Comparison of ENCODE assay signal across 26 mouse cellular contexts in the genomic region with DNA sequence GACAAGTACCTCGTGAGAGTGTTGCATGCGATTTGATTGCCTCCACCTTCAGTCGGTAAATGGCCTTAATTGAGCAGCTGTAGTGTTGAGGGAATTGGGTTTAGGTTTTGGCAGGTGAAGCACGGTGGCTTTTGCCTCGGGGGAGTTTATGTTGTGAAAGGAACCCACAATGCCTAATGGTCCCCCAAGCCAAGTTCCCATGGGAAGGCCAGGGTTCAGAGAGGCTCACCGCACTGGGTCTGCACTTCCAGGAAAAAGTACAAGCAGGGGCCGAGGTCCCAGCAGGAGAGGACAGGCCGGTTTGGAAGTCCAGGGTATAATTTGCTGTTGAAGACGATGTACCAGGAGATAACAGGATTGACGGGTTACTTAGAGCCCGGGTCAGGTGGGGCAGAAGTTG.
DNase-seq lines count a peak whose midpoint lies in the region; ATAC-seq lines count a peak whose summit lies in the region.
"Had no signal": no experiment of that assay in that cellular context is flagged by ENCODE, and none has a peak within 500 bp of the region (broad histone marks: within the 10 kb centered on the region; RNA-seq: fewer than 3 reads in every experiment).

No protein-coding gene starts in this region.

- ATAC-seq in liver, embryonic 12.5 days: no peak
- no peak for ATAC-seq in liver, embryonic 13.5 days (ENCODE audit: low read depth)
- ATAC-seq: activated CD4-positive, CD25-positive, alpha-beta regulatory T cell, adult 4 months; CD4-positive, CD25-positive, alpha-beta regulatory T cell, adult 4 months; forebrain, embryonic 13.5 days; hindbrain, postnatal 0 days; lung, postnatal 0 days; midbrain, embryonic 13.5 days had no signal

- peak; percentile 88 for DNase-seq in heart, adult 11 months
- no peak for DNase-seq in heart, postnatal 14 days
- DNase-seq in liver: no peak
- DNase-seq in liver, embryonic 13.5 days: no peak
- DNase-seq in frontal cortex, postnatal 10 days (ENCODE audit: low spot score in 2 of 2): no peak
- no peak for DNase-seq in thymus, postnatal 14 days
- DNase-seq: adrenal gland, adult 8-10 months; cerebellum, adult 11-12 months; cerebellum, adult 9-11 months; embryo, embryonic 11 days; heart, postnatal 36 days; kidney, postnatal 25 days; lung, postnatal 4 days; thymus, postnatal 25 days had no signal

- no peaks in the 10 kb centered on the region for H3K9me3 ChIP-seq in liver, embryonic 12.5 days (replicated peaks)
- no peaks in the 10 kb centered on the region for H3K9me3 ChIP-seq in liver, embryonic 13.5 days (replicated peaks)
- H3K9me3 ChIP-seq: embryonic facial prominence, embryonic 13.5 days; forebrain, embryonic 13.5 days; heart, embryonic 15.5 days; hindbrain, embryonic 12.5 days; kidney, embryonic 15.5 days; limb, embryonic 13.5 days; midbrain, embryonic 13.5 days had no signal

- H3K9ac ChIP-seq in liver, embryonic 12.5 days: no peak overlapping the region
- no peak overlapping the region for H3K9ac ChIP-seq in liver, embryonic 13.5 days
- H3K9ac ChIP-seq: embryonic facial prominence, embryonic 13.5 days; forebrain, embryonic 13.5 days; heart, embryonic 15.5 days; hindbrain, embryonic 12.5 days; kidney, embryonic 15.5 days; limb, embryonic 13.5 days; midbrain, embryonic 13.5 days had no signal

- H3K4me3 ChIP-seq in liver, embryonic 12.5 days: no peak overlapping the region
- H3K4me3 ChIP-seq in liver, embryonic 13.5 days (replicated peaks): no peak overlapping the region
- H3K4me3 ChIP-seq: embryonic facial prominence, embryonic 13.5 days; forebrain, embryonic 13.5 days; heart, embryonic 15.5 days; hindbrain, embryonic 12.5 days; kidney, embryonic 15.5 days; limb, embryonic 13.5 days; midbrain, embryonic 13.5 days had no signal

- 0 out of 2 replicates have a peak overlapping the region, but pooled peaks have one; percentile 18 for H3K27ac ChIP-seq in liver, embryonic 12.5 days
- peak overlapping the region; percentile 29; the same call in 1 of the 2 replicates for H3K27ac ChIP-seq in liver, embryonic 13.5 days
- H3K27ac ChIP-seq: embryonic facial prominence, embryonic 13.5 days; forebrain, embryonic 13.5 days; hindbrain, embryonic 12.5 days; hindbrain, postnatal 0 days; midbrain, embryonic 13.5 days had no signal

- H3K4me2 ChIP-seq in liver, embryonic 12.5 days: no peak overlapping the region
- H3K4me2 ChIP-seq in liver, embryonic 13.5 days: no peak overlapping the region
- H3K4me2 ChIP-seq: embryonic facial prominence, embryonic 13.5 days; forebrain, embryonic 13.5 days; heart, embryonic 15.5 days; hindbrain, embryonic 12.5 days; kidney, embryonic 15.5 days; limb, embryonic 13.5 days; midbrain, embryonic 13.5 days had no signal

- 74% methylated on average over 11 of the region's 11 CpGs for WGBS in liver, embryonic 12.5 days (ENCODE audit: insufficient replicate concordance)
- 75% methylated on average over 11 of the region's 11 CpGs for WGBS in liver, embryonic 13.5 days (ENCODE audit: insufficient replicate concordance)

- peaks cover 84% of the 10 kb centered on the region for H3K4me1 ChIP-seq in liver, embryonic 12.5 days
- H3K4me1 ChIP-seq in liver, embryonic 13.5 days (replicated peaks): peaks cover 90% of the 10 kb centered on the region
- H3K4me1 ChIP-seq: forebrain, embryonic 13.5 days; hindbrain, embryonic 12.5 days had no signal

- H3K27me3 ChIP-seq in liver, embryonic 12.5 days (replicated peaks): no peaks in the 10 kb centered on the region
- no peaks in the 10 kb centered on the region for H3K27me3 ChIP-seq in liver, embryonic 13.5 days
- H3K27me3 ChIP-seq: embryonic facial prominence, embryonic 13.5 days; forebrain, embryonic 13.5 days; heart, embryonic 15.5 days; hindbrain, embryonic 12.5 days; kidney, embryonic 15.5 days; limb, embryonic 13.5 days; midbrain, embryonic 13.5 days had no signal

- H3K36me3 ChIP-seq in liver, embryonic 12.5 days: no peaks in the 10 kb centered on the region
- H3K36me3 ChIP-seq in liver, embryonic 13.5 days: no peaks in the 10 kb centered on the region
- H3K36me3 ChIP-seq: embryonic facial prominence, embryonic 13.5 days; heart, embryonic 15.5 days; hindbrain, embryonic 12.5 days; kidney, embryonic 15.5 days; limb, embryonic 13.5 days; midbrain, embryonic 13.5 days had no signal

- intact Hi-C loops in heart, postnatal 14 days (cut with DNase I): no loop called here
